Mouse (Mus musculus): ENCODE measurements at regions not wholly inside any gene's neighbourhood (a gene's known extent, or its start where the extent isn't known, plus 50 kb on each side); places are given as distances from the start of the nearest gene placed in this dataset.

DNA sequence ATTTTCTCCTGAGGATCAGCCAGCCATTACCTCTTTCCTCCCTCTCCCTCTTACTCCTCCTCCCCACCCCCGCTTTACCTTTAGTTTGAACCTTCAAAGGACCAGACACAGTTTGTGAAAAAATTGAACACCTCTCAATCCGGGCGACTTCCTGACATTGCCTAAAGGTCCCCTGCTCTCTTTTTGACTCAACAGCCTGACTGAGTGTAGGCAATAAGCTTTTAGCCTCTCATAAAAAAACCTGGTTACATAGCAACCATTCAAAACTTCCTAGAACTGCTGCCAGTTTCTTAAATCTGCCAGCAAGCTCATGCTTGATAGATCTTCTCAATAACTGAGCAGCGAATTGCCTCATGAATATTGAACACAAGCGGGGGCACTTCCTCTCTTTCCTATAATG lies 71.7 kb downstream of the Zfp945 start:
- DNase-seq (ENCODE audit: low spot score), result no peak

DNA sequence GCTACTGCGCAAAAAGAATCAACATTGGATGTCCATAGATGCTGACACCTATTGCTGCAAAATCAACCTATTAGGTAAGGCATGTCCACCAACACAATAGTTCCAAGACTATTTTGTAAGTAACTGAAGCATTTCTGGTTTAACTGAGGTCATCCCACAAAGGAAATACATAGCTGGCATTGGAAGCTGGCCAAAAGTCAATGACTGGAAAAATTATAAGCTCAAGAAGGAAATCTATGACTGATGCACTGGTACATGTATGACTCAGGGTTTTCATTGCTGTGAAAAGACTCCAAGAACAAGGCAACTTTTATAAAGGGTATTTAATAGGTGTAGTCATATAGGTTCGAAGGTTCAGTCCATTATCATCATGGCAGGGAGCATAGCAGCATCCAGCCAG lies 82.5 kb downstream of the Zfp945 start:
- DNase-seq (ENCODE audit: low spot score), result no peak

DNA sequence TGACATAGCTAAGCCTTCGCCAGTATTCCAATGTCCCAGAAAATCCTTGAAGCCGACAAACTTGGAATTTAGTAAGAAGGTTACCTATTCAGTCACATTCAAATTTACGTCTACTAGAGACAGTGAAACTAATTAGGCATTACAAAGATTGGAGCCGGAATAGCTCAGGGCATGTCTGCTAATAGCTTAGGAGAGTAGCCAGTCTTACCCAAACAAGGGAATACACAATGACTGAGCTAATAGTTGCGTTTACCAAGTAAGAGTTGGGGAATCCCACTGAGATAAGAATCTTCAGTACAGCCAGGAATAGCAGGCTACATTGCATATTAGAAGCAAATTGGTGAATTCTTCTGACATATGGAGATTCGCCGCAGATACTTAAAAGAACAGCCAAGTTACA lies 121.2 kb downstream of the Zfp945 start:
- DNase-seq (ENCODE audit: low spot score), result no peak

DNA sequence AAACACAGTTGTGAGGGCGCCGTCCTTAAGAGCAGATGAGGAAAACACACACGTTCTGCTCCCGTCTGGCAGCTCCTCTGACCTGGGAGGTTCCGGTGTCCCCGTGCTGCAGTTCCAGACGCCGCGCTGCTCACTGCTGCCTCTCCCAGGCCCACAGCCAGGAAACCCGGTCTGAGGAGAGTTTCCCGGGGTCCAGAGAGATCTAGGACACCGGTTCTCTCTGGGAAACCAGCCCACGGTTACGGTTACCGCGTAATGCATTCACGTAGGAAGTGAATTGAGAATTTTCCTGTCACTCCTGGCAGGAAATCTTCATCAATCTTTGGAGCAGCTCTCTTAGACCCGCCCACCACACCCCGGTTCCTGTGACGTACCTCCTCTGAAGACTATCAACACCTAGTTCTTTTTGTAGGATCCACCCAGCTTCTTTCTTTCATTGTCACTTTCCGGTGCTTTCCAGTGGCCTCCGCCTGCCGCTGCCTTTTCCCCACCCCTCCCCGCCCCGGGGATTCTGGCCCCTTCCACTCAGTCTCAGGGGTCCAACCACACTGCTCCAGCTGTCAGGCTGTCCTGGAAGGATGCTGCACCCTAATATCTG lies 127.3 kb downstream of the Zfp945 start:
- peak; percentile 20 for DNase-seq (ENCODE audit: low spot score)

DNA sequence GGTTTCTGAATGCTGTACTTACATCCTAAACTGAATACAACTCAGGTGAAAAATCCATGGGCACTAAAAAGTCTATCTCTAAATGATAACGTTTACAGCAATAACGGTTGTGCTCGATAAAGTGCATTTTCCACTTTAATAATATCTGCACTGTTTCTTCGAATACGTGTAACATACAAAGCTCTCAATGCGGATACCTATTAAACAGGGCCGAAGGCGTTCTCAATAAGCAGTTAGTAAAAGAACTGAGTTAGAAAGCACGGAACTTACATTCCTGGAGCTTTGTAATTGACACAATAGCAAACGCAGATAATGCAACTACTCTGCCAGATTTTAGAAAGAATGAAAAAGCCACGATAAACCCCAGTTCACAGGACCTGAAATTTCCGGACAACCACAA lies 127.8 kb downstream of the Zfp945 start:
- DNase-seq (ENCODE audit: low spot score), result no peak

DNA sequence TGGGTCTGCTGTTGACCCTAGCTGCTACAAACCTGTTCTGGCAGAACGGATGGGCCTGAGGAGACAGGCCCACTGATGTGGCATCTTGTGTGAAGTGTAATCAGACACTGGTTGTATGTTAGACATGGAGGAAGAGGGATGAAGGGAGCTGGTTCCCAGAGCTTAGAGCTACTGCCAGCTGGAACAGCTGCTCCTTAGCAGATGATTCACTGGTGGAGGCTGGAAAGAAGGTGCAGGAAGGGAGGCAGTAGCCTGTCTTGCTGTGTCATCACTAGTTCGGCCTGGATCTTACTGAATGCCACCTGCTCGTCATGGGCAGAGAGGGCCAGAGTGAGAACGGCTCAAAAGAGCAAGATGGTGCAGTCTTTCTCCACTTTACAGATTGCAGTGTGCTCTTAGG lies 130.6 kb downstream of the Zfp945 start:
- DNase-seq (ENCODE audit: low spot score), result no peak
